Mouse (Mus musculus): ENCODE results near the gene Adap1.
A peak's percentile ranks its signal among the peaks of the same experiment; 100 is the strongest.

Gene Adap1

DNA sequence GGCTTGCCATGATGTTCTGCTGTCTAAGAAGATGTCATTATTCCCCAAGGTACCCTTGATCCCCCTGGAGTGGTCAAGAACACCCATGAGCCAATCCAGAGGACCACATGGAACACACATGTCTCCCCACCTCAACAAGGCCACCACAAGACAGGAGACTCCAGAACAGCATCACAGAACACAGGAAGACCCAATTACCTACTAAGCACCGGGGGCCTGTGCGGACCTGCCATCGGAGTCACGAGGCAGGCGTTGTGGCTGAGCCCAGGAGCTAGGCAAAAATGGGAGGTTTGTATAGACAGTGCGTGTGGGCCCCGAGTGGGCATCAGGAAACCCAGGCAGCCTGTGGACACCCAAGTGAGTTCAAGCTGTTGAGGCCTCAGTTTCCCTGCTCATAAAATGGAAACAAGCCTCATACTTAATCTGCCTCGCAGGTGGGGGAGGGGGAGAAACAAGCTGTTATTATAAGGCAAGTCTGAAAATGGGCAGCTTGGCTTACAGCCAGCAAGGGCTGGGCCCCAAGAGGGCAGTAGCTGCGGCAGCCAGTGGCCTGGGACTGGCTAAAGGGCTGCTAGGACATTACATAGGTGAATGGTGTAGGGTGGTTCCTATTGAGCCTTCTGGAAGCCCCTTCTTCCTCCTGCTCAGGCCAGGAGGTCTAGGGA is 2.0 kb downstream of the Adap1 start:
- no peak for DNase-seq (ENCODE audit: low read depth, low spot score)

DNA sequence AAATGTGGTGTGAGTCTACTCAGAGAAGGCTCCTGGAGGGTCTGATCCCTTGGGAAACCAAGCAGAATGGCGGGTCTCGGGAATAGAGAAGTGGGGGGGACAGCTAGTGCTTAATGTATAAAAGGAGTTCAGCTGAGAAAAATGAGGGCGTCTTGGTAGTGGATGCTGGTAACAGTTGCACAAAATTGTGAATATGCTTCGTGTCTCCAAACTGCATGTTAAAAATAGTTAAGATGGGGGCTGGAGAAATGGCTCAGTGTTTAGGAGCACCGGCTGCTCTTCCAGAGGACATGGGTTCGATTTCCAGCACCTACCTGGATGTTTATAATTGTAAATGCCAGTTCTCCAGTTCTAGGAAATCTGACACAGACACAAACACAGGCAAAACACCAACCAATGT is 4.1 kb downstream of the Adap1 start:
- no peak for DNase-seq (ENCODE audit: low read depth, low spot score)

DNA sequence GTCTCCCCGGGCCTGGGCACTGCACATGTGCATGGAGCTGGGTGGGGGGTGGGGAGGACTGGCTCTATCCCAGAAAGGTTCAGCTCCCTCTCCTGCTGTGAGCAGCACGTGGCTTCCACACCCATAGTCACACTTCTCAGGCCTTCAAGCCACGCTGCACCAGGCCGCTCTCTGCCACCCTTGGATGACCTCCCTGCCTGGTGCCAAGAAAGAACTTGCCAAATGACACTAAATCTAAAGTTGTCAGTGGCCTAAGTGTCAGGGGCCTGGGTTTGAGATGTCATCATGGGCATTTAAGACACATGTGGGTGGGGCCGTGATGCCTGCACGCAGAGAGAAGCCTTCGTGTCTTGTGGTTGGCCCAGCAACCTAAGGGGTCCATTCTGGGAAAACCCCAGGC is 5.0 kb downstream of the Adap1 start:
- no peak for DNase-seq (ENCODE audit: low read depth, low spot score)

DNA sequence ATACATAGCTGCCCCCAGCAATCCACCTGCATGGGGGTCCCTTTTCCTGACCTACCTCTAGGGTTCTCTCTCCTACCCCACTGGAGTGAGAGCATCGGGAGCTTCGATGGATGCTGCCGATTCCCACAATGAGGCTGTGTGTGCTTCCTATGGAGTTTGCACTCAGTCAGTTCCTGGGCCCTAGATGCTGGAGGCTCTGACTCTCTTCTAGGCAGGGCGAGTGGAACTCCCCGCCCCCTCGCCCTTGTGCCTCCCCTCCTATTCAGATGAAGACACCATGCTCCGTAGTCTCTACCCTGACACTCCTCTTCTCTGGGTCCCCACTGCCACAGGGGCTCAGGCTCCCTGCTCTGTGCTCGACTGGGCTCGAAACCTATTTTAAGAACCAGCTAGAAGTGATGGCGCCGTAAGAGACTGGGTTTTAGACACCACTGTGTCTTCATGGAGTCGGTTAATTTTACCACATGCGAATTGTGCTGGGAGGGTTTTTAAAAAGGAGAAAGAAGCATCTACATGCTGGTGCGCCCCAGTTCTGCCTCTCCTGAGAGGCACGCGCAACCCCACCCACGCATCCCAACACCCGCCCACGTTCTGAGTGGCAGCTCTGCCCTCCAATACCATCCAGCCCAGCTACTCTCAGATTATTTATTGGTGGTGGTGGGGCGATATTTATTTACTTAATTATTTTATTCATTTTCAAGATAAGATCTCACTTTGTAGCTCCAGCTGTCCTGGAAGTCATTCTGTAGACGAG is 7.5 kb downstream of the Adap1 start:
- DNase-seq (ENCODE audit: low read depth, low spot score) = no peak

DNA sequence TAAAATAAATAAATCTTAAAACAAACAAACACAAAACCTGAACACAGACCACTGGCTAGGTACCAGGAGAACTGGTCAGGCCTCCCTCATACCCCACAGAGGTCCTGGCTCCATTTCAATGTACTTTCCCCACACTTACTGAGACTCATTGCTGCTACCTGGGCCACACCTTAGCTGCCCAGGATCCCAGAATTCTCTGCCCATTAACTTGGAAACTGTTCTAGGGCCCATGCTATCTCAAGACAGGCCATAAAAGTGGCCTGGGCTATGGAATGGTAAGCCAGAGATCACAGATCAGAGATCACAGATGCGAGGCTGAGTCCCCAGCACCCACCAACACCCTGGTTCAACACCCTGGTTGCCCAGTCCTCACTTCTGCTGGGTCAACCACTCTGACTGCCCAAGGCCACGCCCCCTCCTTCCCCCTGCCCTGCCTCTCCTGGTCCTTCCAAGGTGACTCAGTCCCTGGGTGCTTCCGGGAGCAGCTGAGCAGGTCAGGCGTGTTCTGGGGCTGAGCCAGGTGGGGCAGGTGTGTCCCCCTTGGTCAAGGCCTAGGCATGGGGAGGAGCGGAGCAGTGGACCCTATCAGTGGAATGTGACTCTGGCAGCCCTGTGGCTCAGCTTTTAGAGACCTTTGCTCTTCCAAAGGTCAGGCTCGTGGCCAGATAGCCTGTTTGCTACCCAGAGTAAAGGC is 8.3 kb downstream of the Adap1 start:
- DNase-seq (ENCODE audit: low read depth, low spot score) = no peak

DNA sequence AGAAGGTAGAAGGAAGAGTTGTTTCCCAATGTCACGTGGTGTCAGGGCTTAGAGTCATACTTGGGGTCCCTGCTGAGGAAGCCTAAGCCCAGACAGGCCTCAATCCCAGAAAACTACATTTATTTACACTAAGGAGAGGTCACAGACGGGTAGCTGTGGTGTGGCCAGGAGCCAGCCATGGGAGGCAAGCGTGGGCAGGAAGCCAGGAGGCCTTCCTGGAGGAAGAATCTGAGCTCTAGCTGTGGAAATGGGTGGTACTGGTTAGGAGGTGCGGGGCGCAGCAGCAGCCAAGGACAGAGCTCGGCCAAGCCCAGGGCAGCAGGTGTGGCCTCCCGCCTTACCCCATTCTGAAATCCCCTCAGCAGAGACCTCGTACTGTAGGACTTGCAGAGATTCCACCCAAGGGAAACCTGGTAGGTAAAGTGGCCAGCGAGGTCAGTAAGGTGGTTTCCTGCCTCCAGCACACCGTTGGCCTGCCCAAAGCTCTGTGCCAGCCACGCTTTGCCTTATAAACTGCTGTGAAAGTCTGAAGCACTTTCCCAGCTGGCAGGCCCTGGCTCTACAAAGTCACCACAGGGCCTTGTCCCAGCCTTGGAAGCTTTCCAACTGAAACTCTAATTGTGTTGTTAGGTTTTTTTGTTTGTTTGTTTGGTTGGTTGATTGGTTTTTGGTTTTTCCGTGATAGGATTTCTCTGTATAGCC is 10.3 kb downstream of the Adap1 start:
- DNase-seq (ENCODE audit: low read depth, low spot score) = no peak

DNA sequence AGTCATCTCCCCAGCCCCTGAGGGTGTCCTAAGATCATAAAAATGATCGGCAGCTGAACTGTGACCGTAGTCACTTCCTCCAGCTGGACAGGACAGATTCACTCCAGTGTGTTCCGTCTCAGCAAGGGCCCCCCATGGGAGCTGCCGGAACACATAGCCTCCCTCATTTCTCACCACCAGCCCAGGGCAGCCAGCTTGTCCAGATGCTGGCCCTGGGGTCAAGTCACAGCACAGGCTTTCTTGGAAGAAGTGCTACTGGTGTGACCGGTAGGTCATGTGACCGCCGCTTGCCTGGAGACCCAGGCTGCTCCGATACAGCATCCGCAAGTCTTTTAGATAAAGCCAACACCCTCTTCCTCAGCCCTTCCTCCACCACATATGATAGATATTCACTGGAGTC is 11.9 kb downstream of the Adap1 start:
- no peak for DNase-seq (ENCODE audit: low read depth, low spot score)

DNA sequence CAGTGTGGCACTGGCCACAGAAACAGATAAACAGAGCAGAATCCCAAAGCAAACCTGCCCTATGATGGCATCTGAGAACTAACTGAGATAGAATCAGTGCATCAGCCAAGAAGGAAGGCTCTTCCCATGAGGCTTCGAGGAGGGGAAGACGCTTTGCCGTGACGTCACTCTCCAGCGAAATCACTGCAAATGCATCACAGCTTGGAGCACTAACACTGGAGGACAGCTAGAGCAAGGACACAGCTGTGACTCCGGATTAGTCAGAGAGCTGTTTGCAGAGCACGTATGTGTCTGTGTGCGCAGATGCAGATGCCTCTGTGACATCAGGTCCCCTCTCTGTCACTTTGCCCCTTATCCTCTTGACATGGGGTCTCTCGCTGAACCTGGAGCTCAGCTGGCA is 13.6 kb downstream of the Adap1 start:
- no peak for DNase-seq (ENCODE audit: low read depth, low spot score)

DNA sequence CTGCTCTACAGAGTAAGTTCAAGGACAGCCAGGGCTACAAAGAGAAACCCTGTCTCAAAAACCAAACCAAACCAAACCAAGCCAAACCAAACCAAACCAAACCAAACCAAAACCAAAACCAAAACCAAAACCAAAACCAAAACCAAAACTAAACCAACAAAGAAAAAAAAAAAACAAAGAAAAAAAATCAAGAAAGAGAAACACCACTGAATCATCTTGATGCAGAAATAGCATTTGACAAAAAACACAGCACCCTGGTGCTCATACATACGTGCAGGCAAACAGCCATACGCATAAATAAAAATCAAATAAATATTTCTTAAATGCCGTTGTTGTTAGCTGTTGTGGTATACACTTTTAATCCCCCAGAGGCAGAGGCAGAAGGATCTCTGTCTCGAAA is 14.9 kb downstream of the Adap1 start:
- no peak for DNase-seq (ENCODE audit: low read depth, low spot score)

DNA sequence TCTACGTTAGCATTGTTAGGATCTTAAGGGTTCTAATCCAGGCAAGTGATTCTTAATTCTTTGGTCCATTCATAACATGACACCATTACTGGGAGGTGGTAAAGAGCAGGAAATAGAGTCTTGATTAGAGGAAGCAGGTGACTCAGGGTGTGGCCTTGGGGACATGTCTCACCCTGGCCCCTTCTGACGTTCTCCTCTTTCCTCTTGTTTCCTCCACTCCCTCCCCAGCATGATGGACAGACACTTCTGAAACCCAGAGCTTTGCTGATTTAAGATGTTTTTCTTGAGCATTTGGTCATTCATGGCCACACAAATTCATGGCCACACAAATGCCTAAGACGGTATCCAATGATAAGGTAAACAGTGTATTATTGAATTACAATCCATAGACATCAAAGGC is 15.5 kb downstream of the Adap1 start:
- DNase-seq (ENCODE audit: low read depth, low spot score) = peak; percentile 40

DNA sequence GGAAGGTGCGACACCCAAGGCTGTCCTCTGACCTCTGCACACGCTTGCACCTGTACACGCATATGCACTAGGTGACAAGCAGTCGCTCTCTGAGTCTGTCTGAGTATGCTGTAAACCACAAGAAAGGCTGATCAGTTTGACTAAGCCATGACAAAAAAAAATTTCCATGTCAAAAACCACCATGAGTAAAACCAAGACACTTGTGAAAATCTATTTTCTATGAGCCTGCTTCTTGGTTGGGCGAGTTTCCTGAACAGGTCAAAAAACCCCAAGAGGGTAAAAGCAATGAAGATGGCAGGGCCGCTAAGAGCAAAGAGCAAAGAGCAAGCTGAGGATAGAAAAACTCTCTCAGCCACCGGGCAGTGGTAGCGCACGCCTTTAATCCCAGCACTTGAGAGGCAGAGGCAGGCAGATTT is 21.8 kb downstream of the Adap1 start:
- peak; percentile 87 for DNase-seq (ENCODE audit: low read depth, low spot score)

DNA sequence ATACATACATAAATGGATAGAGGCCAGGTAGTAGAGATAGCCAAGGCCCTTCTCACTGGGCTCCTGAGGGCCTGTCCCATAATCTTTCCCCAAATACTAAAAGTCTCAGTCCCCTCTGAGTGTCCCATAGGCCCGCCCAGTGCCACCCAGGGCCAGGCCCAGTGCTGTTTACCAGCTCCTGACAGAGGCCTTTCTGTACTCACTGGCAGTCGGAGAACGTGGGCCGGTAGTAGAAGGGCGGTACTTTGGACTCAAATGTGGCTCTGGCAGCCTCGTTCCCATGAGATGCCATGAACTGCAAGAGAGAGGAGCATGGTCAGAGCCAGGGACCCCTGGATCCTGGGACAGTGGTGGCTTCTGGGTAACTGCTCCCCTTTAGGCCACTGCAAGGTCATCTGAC is 23.3 kb downstream of the Adap1 start:
- DNase-seq (ENCODE audit: low read depth, low spot score) = no peak

DNA sequence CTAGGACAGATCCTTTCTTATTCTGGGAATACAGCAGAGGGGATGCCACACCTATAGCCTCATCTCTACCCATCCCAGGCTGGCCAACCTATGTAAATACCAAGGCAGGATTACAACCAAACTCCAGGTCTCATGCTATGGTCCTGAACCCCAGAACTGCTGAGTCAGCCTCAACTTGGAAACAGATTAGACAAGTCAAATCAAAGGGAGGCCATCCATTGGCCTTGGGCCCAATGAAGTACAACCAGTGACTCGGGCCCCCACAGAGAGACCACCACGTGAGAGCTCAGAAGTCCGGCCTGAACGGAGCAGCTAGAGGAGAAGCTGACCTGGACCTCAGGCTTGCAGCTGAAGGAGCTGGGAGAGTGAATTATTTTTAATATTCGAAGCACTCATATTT is 27.7 kb downstream of the Adap1 start:
- DNase-seq (ENCODE audit: low read depth, low spot score) = no peak

DNA sequence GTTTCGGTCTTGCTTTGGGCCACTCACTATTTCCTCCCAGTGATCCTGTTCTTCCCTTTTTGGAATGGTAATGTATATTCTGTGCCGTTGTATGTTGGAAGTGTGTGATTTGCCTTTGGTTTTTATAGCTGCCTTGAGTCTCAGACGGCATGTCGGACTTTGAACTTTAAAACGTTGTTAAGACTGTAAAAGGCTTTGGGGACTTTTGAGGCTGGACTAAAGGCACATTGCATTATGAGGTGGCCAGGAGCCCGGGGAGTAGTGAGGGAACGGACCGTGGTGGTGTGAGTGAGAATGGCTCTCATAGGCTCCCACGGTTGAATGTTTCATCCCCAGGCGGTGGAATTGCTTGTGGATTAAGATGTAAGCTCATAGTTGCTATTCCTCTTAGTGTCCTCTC is 28.3 kb downstream of the Adap1 start:
- no peak for DNase-seq (ENCODE audit: low read depth, low spot score)

DNA sequence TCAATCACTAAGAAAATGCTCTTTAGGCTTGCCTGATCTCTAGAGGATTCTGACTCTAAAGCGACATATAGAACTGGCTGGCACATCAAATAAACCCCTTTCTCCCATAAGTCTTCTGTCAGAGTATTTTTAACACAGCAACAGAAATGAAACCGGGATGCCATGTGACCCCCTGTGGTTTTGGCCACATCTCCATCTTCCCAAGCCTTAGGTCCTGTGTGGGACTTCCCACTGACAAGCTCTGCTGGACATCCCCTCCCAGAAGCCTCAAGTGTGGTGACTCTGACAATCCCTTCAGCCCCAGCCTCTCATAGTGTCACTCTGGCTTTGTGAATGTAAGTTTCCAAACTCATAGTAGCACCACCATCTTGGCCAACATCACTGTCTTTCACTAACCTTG is 31.3 kb downstream of the Adap1 start:
- DNase-seq (ENCODE audit: low read depth, low spot score) = no peak

DNA sequence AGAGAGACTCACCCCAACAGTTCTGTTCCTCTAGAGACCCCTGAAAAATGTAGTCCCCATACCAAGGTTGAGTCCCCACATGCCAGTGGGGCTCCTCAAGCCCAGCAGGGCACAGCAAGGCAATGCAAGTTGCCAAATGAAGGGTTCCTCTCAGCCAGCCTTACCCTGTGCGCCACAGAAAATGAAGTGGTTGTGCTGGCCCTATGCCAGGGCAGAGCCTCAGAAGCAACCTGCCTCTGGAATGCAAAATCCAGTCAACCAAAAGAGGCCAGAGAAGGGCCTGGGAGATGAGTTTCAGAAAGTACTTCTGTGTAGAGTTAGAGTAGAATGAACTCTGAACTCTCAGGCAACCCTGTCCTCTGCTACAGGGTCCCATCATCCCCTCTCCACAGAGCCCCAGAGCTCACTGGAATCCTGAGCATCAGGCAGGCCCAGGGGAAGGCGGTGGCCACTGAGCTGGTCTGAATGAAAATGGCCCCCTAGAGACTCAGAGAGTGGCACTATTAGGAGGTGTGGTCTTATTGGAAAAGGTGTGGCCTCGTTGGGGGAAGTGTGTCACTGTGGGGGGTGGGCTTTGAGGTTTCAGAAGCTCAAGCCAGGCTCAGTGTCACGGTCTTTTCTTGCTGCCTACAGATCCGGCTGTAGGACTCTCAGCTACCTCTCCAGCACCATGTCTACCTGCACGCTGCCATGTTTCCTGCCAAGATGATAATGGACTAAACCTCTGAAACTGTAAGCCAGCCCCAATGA is 33.4 kb downstream of the Adap1 start:
- no peak for DNase-seq (ENCODE audit: low read depth, low spot score)

DNA sequence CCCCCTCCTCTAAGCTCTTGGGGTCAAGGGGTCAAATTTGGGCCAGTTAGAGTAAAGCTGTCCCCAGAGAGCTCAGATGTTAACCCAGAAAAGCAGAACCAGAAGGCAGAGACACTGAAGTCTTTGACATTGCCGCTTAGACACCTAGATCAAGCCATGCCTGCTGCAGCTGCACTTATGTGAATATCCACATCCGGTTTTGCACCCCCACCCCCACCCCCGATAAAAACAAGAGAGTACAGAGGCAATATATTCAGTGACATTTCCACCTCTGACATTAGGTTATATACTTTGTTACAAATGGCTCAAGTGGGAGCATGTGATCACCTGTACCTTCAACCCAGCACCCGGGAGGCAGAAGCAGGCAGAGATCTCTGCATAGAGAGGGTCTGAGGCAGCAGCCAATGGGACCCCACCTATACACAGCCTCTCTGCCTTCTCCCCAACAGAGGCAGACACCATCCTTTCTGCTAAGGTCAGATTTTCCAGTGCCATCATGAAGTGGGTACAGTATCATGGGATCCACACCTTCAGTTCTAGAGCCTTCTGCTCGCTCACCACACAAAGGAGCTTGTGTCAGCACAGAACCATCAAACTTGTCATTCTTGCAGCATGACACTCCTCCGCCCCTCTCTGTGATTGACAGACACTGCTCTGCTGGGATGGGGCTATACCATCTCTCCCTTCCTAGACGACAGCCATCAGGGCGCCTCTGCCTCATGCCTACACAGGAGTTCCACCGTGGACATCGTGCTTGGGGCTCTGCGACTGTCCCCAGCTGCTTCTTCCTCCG is 34.8 kb downstream of the Adap1 start:
- DNase-seq (ENCODE audit: low read depth, low spot score) = peak; percentile 47

DNA sequence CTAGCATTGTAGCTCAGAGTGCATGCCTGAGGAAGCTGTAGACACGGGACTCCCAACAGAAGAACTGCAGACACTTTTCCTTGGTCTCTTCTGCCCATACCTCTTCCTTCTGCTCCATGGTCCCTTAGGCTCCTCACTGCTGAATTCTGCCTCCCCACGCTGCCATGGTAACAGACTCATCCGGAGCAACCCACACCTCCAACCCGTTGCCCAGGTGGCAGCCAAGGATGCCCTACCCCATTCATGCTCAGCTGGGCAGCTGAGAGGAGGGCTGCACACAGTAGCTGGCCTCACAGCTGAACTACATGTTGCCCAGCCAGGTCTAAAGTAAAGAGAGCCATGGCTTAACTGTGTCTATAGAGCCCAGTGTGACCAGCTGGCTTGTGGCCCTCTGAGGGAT is 36.8 kb downstream of the Adap1 start:
- DNase-seq (ENCODE audit: low read depth, low spot score) = no peak

DNA sequence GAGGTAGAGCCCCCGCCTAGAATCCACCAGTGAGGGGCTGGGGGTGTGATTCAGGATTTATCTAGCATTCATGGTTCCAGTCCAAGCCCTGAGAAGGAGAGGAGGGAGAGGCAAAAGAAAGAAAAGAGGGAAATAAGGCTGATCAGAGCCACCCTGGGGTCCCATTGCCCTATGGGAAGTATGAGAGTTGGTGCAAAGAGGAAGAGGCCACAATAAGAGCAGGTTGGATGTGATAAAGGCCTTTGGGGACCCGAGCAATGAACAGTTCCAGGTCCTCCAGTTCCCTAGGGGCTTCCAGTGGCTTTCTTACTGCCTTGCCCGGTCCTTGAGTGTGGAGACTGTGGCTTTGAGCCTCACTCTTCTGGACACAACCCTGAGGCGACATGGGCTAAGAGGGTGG is 37.6 kb downstream of the Adap1 start:
- no peak for DNase-seq (ENCODE audit: low read depth, low spot score)

DNA sequence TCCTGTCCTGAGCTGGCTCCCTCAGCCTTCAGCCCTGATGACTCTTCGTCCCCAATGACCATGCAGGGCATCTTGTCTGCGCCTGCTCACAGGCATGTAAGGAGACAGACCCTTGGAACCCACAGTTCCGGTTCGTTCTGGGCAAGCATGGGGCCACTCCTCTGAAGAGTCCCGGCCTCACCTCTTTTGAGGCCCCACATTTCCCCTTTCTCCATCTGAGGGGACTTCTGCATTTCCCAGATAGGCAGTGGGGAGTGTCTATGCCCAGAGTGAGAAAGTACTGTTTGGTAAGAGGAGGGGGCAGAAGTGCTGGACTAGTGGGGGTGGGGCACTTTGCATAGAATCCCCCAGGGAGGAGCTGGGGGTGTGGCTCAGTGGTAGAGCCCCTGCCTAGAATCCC is 38.3 kb downstream of the Adap1 start:
- no peak for DNase-seq (ENCODE audit: low read depth, low spot score)
